21 mouse cellular contexts compared by ENCODE assay signal in the genomic region with DNA sequence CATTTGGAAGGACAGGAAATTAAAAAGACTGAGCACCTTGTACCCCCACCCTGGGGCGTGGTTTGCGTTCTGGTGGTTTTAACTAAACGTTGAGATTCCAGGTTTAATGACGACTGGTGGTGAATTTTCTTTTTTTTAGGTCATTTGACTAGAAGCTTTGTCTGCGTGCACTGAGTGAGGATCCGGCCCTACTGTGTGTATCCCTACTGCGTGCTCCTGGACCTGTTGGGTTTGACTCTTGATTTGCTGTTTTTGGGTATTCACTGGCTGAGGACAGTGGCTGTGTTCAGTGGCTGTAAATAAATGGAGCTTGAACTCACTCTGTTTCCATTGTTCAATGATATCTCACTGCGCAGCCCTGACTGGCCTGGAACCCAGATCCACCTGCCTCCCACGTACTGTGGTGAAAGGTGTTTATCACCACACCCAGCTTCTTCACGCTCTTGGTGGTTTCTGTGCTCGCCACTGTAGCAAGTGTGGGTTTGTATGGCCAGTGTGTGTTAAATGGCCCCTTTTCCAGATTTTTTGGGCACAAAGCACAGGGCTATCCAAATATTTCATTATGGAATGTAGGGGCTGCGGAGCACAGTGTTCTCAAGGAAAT. TPM values are rescaled to one million over a fixed set of nuclear protein-coding genes. Genes with fewer than 3 reads are reported as not detected.
DNase-seq lines count a peak whose midpoint lies in the region; ATAC-seq and TF ChIP-seq lines count a peak whose summit lies in the region.
"Had no signal": no experiment of that assay in that cellular context is flagged by ENCODE, and none has a peak within 500 bp of the region (broad histone marks: within the 10 kb centered on the region; RNA-seq: fewer than 3 reads in every experiment).

No protein-coding gene starts in this region.

- H3K27me3 ChIP-seq in liver, embryonic 12.5 days (replicated peaks), result no peaks in the 10 kb centered on the region
- H3K27me3 ChIP-seq in liver, postnatal 0 days (ENCODE audit: insufficient read depth, low read length), result no peaks in the 10 kb centered on the region
- no peaks in the 10 kb centered on the region for H3K27me3 ChIP-seq in limb, embryonic 10.5 days (ENCODE audit: low read depth, poor library complexity, severe bottlenecking)
- H3K27me3 ChIP-seq: forebrain, embryonic 13.5 days; limb, embryonic 13.5 days; lung, embryonic 15.5 days; midbrain, embryonic 15.5 days; Patski had no signal

- 70% methylated on average over 12 of the region's 12 CpGs for WGBS in liver, embryonic 12.5 days (ENCODE audit: insufficient replicate concordance)
- 71% methylated on average over 12 of the region's 12 CpGs for WGBS in liver, postnatal 0 days (ENCODE audit: insufficient replicate concordance)
- 93% methylated on average over 12 of the region's 12 CpGs for WGBS in limb, embryonic 10.5 days

- ATAC-seq in liver, embryonic 12.5 days, result no peak
- ATAC-seq in liver, postnatal 0 days, result no peak
- ATAC-seq: forebrain, embryonic 13.5 days; hindbrain, embryonic 16.5 days; intestine, embryonic 16.5 days; midbrain, embryonic 15.5 days; Patski had no signal

- no peak for TF ChIP-seq CTCF in liver, postnatal 0 days (IDR thresholded peaks at IDR 0.05; ENCODE audit: low read depth)

- H3K27ac ChIP-seq in liver, embryonic 12.5 days, result 0 out of 2 replicates have a peak overlapping the region, but pooled peaks have one; percentile 26
- no peak overlapping the region for H3K27ac ChIP-seq in liver, postnatal 0 days (ENCODE audit: low read depth)
- H3K27ac ChIP-seq in ES-E14 (ENCODE audit: insufficient read depth, low read depth, low read length, poor library complexity, severe bottlenecking), result peak overlapping the region; percentile 86; the same call in 1 of the 2 replicates
- no peak overlapping the region for H3K27ac ChIP-seq in limb, embryonic 10.5 days
- H3K27ac ChIP-seq: forebrain, embryonic 13.5 days; gastrocnemius, adult 2 months; hindbrain, embryonic 10.5 days; limb, embryonic 13.5 days; lung, embryonic 15.5 days; midbrain, embryonic 15.5 days; stomach, postnatal 0 days had no signal

- DNase-seq in liver, postnatal 0 days, result no peak
- no peak for DNase-seq in ES-E14 (ENCODE audit: low read depth, low spot score)
- DNase-seq in limb, embryonic 10.5 days (ENCODE audit: low spot score), result no peak
- no peak for DNase-seq in retina, postnatal 1 day
- no peak for DNase-seq in layer of hippocampus, postnatal 14 days (ENCODE audit: low spot score in 2 of 2)
- no peak for DNase-seq in kidney, postnatal 4 days
- DNase-seq: B cell, adult 2 months; cerebellum, adult 8-10 months; gastrocnemius, adult 2 months; kidney, postnatal 25 days; lung, postnatal 36 days had no signal

- H3K4me2 ChIP-seq in liver, embryonic 12.5 days, result peak overlapping the region; percentile 89; the same call in 1 of the 2 replicates
- no peak overlapping the region for H3K4me2 ChIP-seq in liver, postnatal 0 days (ENCODE audit: low read depth, low read length)

- TF ChIP-seq EP300 in liver, postnatal 0 days (IDR thresholded peaks at IDR 0.05; ENCODE audit: low read depth), result no peak

- no peaks in the 10 kb centered on the region for H3K9me3 ChIP-seq in liver, embryonic 12.5 days (replicated peaks)
- H3K9me3 ChIP-seq in liver, postnatal 0 days (ENCODE audit: low read length), result no peaks in the 10 kb centered on the region
- no peaks in the 10 kb centered on the region for H3K9me3 ChIP-seq in ES-E14 (ENCODE audit: control insufficient read depth, insufficient read depth, low read depth, low read length)
- no peaks in the 10 kb centered on the region for H3K9me3 ChIP-seq in limb, embryonic 10.5 days (replicated peaks)
- H3K9me3 ChIP-seq: forebrain, embryonic 13.5 days; hindbrain, embryonic 10.5 days; limb, embryonic 13.5 days; lung, embryonic 15.5 days; midbrain, embryonic 15.5 days had no signal

- H3K4me1 ChIP-seq in liver, embryonic 12.5 days, result peaks cover 74% of the 10 kb centered on the region
- H3K4me1 ChIP-seq in liver, postnatal 0 days (ENCODE audit: insufficient read depth), result peaks cover 44% of the 10 kb centered on the region
- peaks cover 7 to 28% of the 10 kb centered on the region in 2 experiments for H3K4me1 ChIP-seq in ES-E14 (ENCODE audit: control insufficient read depth in 2 of 2, insufficient read depth in 2 of 2, low read length in 2 of 2, poor library complexity in 1 of 2)
- H3K4me1 ChIP-seq in limb, embryonic 10.5 days, result peaks cover 55% of the 10 kb centered on the region

- no peak overlapping the region; the same call in 1 of the 2 replicates for H3K4me3 ChIP-seq in liver, embryonic 12.5 days
- no peak overlapping the region for H3K4me3 ChIP-seq in liver, postnatal 0 days (ENCODE audit: low read depth, low read length)
- peak overlapping the region in 1 of 2 experiments; percentile 85; a peak in 1 of 4 replicates for H3K4me3 ChIP-seq in ES-E14 (ENCODE audit: insufficient read depth in 1 of 2, low read depth in 1 of 2, low read length in 2 of 2, poor library complexity in 1 of 2, severe bottlenecking in 1 of 2)
- 0 out of 2 replicates have a peak overlapping the region, but pooled peaks have one; percentile 88 for H3K4me3 ChIP-seq in limb, embryonic 10.5 days
- H3K4me3 ChIP-seq: gastrocnemius, adult 2 months; midbrain, embryonic 15.5 days had no signal

- in situ Hi-C loops in ES-E14 (cut with MboI; ENCODE audit: low sequenced_read_pairs in 2 of 2, unreplicated experiment in 2 of 2), result loop anchor here (5.0 to 10.0 kb wide), 2 partner anchors 96 to 99 kb away; no protein-coding TSS in a partner anchor

- no peak overlapping the region for H3K9ac ChIP-seq in liver, embryonic 12.5 days
- no peak overlapping the region for H3K9ac ChIP-seq in liver, postnatal 0 days (replicated peaks)
- peak overlapping the region; percentile 69; the same call in 1 of the 2 replicates for H3K9ac ChIP-seq in ES-E14 (ENCODE audit: insufficient read depth, low read depth, low read length, poor library complexity, severe bottlenecking)
- H3K9ac ChIP-seq: forebrain, embryonic 13.5 days; limb, embryonic 13.5 days; lung, embryonic 15.5 days; midbrain, embryonic 15.5 days had no signal

- H3K36me3 ChIP-seq in liver, embryonic 12.5 days, result peaks cover 37% of the 10 kb centered on the region
- H3K36me3 ChIP-seq in liver, postnatal 0 days (replicated peaks; ENCODE audit: insufficient read depth, low read length), result peaks cover 30% of the 10 kb centered on the region
- peaks cover 37% of the 10 kb centered on the region for H3K36me3 ChIP-seq in ES-E14 (ENCODE audit: control insufficient read depth, insufficient read depth, low read length, poor library complexity, severe bottlenecking)
- peaks cover 50% of the 10 kb centered on the region for H3K36me3 ChIP-seq in limb, embryonic 10.5 days

TF ChIP-seq in ES-E14, 5 proteins besides CTCF, POLR2A, EP300 and RAD21:
- no peak for TF ChIP-seq CHD2 (IDR thresholded peaks at IDR 0.05; ENCODE audit: low read depth, low read length)
- TF ChIP-seq ZC3H11A (IDR thresholded peaks at IDR 0.05; ENCODE audit: borderline replicate concordance, low read depth, low read length), result no peak
- no peak for TF ChIP-seq ZNF384 (IDR thresholded peaks at IDR 0.05; ENCODE audit: low read depth, low read length)
- TF ChIP-seq HCFC1 (IDR thresholded peaks at IDR 0.05; ENCODE audit: borderline replicate concordance, insufficient read depth, low read length), result no peak
- TF ChIP-seq MAFK (IDR thresholded peaks at IDR 0.05; ENCODE audit: insufficient read depth, low read depth, low read length), result no peak

RNA-seq across cellular contexts. Expression of gene Sec14l1, which starts 36.2 kb away (rescaled TPM):
- polyA plus RNA-seq in liver, embryonic 12.5 days (2016; fragmentation: Nextera tagmentation; extraction: Ambion mirVana), result 26.9 and 27.5 TPM in 2 replicates
- polyA plus RNA-seq in liver, postnatal 0 days (2015; fragmentation: Nextera tagmentation; extraction: Ambion mirVana), result 8.2 and 9.2 TPM in 2 replicates
- total RNA-seq in ES-E14 (2012; rRNA removed), result 36.7 and 43.6 TPM in 2 replicates
- polyA plus RNA-seq in limb, embryonic 10.5 days (2016; fragmentation: Nextera tagmentation; extraction: Ambion mirVana), result 40.1 and 47.8 TPM in 2 replicates
- total RNA-seq in layer of hippocampus, postnatal 14 days (2021), result 100 to 1,000 TPM; 171 to 174 TPM

Comparison
In these comparisons a context has a peak if more than half of its experiments do, and no peak if none do; other contexts are left out.
1. H3K27ac ChIP-seq: peak in liver, embryonic 12.5 days (single experiment) and ES-E14 (single experiment); none in liver, postnatal 0 days (single experiment) and limb, embryonic 10.5 days (single experiment).